In the genomic region with DNA sequence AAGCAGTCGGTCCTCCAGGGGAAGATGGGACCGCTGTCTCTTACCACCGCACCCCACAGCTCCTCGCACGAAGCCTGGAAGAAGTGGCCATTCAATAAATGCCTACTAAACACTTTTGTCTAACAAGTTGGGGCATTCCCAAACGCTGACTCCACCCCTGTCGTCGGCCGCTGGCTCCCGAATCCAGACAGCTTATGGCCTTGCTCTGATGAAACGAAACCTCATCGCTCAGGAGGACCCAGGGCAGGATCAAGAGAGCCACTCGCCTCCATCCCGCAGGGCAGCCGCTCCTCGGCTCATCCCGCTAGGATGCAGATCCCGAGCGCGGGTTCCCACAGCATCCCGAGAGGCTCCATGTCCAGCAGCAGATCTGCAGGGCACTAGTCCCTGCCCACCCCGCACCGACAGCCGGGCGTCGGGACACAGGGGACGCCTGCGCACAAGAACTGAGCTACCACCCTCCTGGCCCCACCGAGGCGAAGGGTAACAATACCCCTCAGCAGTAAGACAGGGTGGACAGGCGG, we compare ENCODE assay signal across 7 mouse cellular contexts. TPM values are rescaled to one million over a fixed set of nuclear protein-coding genes. Genes with fewer than 3 reads are reported as not detected.
DNase-seq lines count a peak whose midpoint lies in the region; ATAC-seq and TF ChIP-seq lines count a peak whose summit lies in the region.

No protein-coding gene starts in this region.

- peak; percentile 7 for ATAC-seq in common myeloid progenitor, adult 5-6 weeks (replicated peaks; ENCODE audit: low read depth, poor library complexity, severe bottlenecking)
- peak; percentile 86 for ATAC-seq in midbrain, embryonic 11.5 days (ENCODE audit: low FRiP score)

- H3K4me1 ChIP-seq in ES-E14 (ENCODE audit: control insufficient read depth in 2 of 2, insufficient read depth in 2 of 2, low read length in 2 of 2, poor library complexity in 1 of 2): peaks cover 2% of the 10 kb centered on the region in 2 experiments; a peak in 2 of 4 replicates
- peaks cover 26% of the 10 kb centered on the region for H3K4me1 ChIP-seq in heart, embryonic 10.5 days
- peaks cover 20% of the 10 kb centered on the region for H3K4me1 ChIP-seq in midbrain, embryonic 11.5 days (ENCODE audit: control insufficient read depth, insufficient read depth, low read length)

- H3K27ac ChIP-seq in ES-E14 (ENCODE audit: insufficient read depth, low read depth, low read length, poor library complexity, severe bottlenecking): peak overlapping the region; percentile 73
- peak overlapping the region; percentile 94 for H3K27ac ChIP-seq in heart, embryonic 10.5 days
- peak overlapping the region; percentile 90 for H3K27ac ChIP-seq in midbrain, embryonic 11.5 days (ENCODE audit: low read depth, low read length)

- H3K27me3 ChIP-seq in heart, embryonic 10.5 days (ENCODE audit: insufficient read depth, poor library complexity, severe bottlenecking): no peaks in the 10 kb centered on the region
- H3K27me3 ChIP-seq in midbrain, embryonic 11.5 days (ENCODE audit: control insufficient read depth, insufficient read depth, low read length): no peaks in the 10 kb centered on the region

- peak; percentile 75 for DNase-seq in CD4-positive helper T cell, adult 2 months (ENCODE audit: low read depth, low spot score)
- no peak for DNase-seq in ES-E14 (ENCODE audit: low read depth, low spot score)
- DNase-seq in heart, embryonic 10.5 days (ENCODE audit: low spot score): peak; percentile 90
- DNase-seq in large intestine, adult 2 months (ENCODE audit: low read depth, low spot score): peak; percentile 47
- peak; percentile 98 for DNase-seq in midbrain, embryonic 11.5 days (ENCODE audit: low spot score, missing footprints)
- DNase-seq in urinary bladder, postnatal 4 days (ENCODE audit: low spot score in 2 of 2): peak; percentile 62 to 70

- H3K36me3 ChIP-seq in ES-E14 (ENCODE audit: control insufficient read depth, insufficient read depth, low read length, poor library complexity, severe bottlenecking): no peaks in the 10 kb centered on the region
- no peaks in the 10 kb centered on the region for H3K36me3 ChIP-seq in heart, embryonic 10.5 days
- no peaks in the 10 kb centered on the region for H3K36me3 ChIP-seq in midbrain, embryonic 11.5 days (ENCODE audit: control insufficient read depth, insufficient read depth, low read length)

- in situ Hi-C loops in ES-E14 (cut with MboI; ENCODE audit: low sequenced_read_pairs in 2 of 2, unreplicated experiment in 2 of 2): loop anchor here in 1 of 2 experiments (10.0 kb wide), 1 partner anchor 273 kb away; no protein-coding TSS in a partner anchor

- peak overlapping the region; percentile 68 for H3K4me2 ChIP-seq in midbrain, embryonic 11.5 days

- peak overlapping the region; percentile 75 for H3K9ac ChIP-seq in ES-E14 (ENCODE audit: insufficient read depth, low read depth, low read length, poor library complexity, severe bottlenecking)
- H3K9ac ChIP-seq in midbrain, embryonic 11.5 days (ENCODE audit: low read length): peak overlapping the region; percentile 79

- peak overlapping the region; percentile 87 to 97 for H3K4me3 ChIP-seq in ES-E14 (ENCODE audit: insufficient read depth in 1 of 2, low read depth in 1 of 2, low read length in 2 of 2, poor library complexity in 1 of 2, severe bottlenecking in 1 of 2)
- H3K4me3 ChIP-seq in heart, embryonic 10.5 days: peak overlapping the region; percentile 79
- H3K4me3 ChIP-seq in midbrain, embryonic 11.5 days (ENCODE audit: low read depth, low read length): peak overlapping the region; percentile 57

- 0% methylated on average over 31 of the region's 31 CpGs for WGBS in heart, embryonic 10.5 days
- under 1% methylated on average over 31 of the region's 31 CpGs for WGBS in large intestine, adult 2 months
- under 1% methylated on average over 31 of the region's 31 CpGs for WGBS in midbrain, embryonic 11.5 days

- H3K9me3 ChIP-seq in ES-E14 (ENCODE audit: control insufficient read depth, insufficient read depth, low read depth, low read length): no peaks in the 10 kb centered on the region
- H3K9me3 ChIP-seq in heart, embryonic 10.5 days: no peaks in the 10 kb centered on the region
- H3K9me3 ChIP-seq in midbrain, embryonic 11.5 days (ENCODE audit: control insufficient read depth, low read length): no peaks in the 10 kb centered on the region

TF ChIP-seq in ES-E14, 5 proteins besides CTCF, POLR2A, EP300 and RAD21:
- TF ChIP-seq HCFC1 (IDR thresholded peaks at IDR 0.05; ENCODE audit: borderline replicate concordance, insufficient read depth, low read length) (no peak), MAFK (IDR thresholded peaks at IDR 0.05; ENCODE audit: insufficient read depth, low read depth, low read length) (peak; percentile 83)
TF ChIP-seq in ES-E14: peak in this region for 1.

RNA-seq across cellular contexts. Expression of a gene that starts 0.6 kb away (rescaled TPM):
- 8.2 and 8.3 TPM in 2 replicates for total RNA-seq in ES-E14 (2012; rRNA removed)
- total RNA-seq in common myeloid progenitor, adult 5-6 weeks (2017): 11.5 and 16.9 TPM in 2 replicates
- polyA plus RNA-seq in heart, embryonic 10.5 days (2016; fragmentation: Nextera tagmentation; extraction: Ambion mirVana): 19.3 and 21.5 TPM in 2 replicates
- 4.1 and 7.4 TPM in 2 replicates for polyA plus RNA-seq in large intestine, adult 2 months (2012; rRNA removed)
- polyA plus RNA-seq in midbrain, embryonic 11.5 days (2014; fragmentation: Nextera tagmentation; extraction: Ambion mirVana): 41.2 and 44.7 TPM in 2 replicates

RNA-seq across cellular contexts. Expression of a gene that starts 6.7 kb away (rescaled TPM):
- total RNA-seq in ES-E14 (2012; rRNA removed): 27.3 and 33.0 TPM in 2 replicates
- 57.6 and 66.8 TPM in 2 replicates for total RNA-seq in common myeloid progenitor, adult 5-6 weeks (2017)
- polyA plus RNA-seq in heart, embryonic 10.5 days (2016; fragmentation: Nextera tagmentation; extraction: Ambion mirVana): 47.8 and 50.7 TPM in 2 replicates
- 5.2 and 5.4 TPM in 2 replicates for polyA plus RNA-seq in large intestine, adult 2 months (2012; rRNA removed)
- 51.6 and 56.3 TPM in 2 replicates for polyA plus RNA-seq in midbrain, embryonic 11.5 days (2014; fragmentation: Nextera tagmentation; extraction: Ambion mirVana)

RNA-seq across cellular contexts. Expression of a gene that starts 30.4 kb away (rescaled TPM):
- total RNA-seq in ES-E14 (2012; rRNA removed): 38.2 and 41.5 TPM in 2 replicates
- total RNA-seq in common myeloid progenitor, adult 5-6 weeks (2017): 8.6 and 10.8 TPM in 2 replicates
- polyA plus RNA-seq in heart, embryonic 10.5 days (2016; fragmentation: Nextera tagmentation; extraction: Ambion mirVana): 105 and 108 TPM in 2 replicates
- polyA plus RNA-seq in large intestine, adult 2 months (2012; rRNA removed): 26.4 and 29.5 TPM in 2 replicates
- 37.4 and 38.2 TPM in 2 replicates for polyA plus RNA-seq in midbrain, embryonic 11.5 days (2014; fragmentation: Nextera tagmentation; extraction: Ambion mirVana)
